Mouse (Mus musculus): ENCODE data around the gene Ttc36.
A peak's percentile ranks its signal among the peaks of the same experiment; 100 is the strongest.

Ttc36 gene

GRCm38 (mm10) chr9:44802808-44803450 is at the start of gene Ttc36:
Ttc36 (minus strand) TSS chr9:44803072.
- no peak for DNase-seq (ENCODE audit: extremely low spot score)

GRCm38 (mm10) chr9:44847446-44847845 is 44.6 kb upstream of the Ttc36 start:
- no peak for DNase-seq (ENCODE audit: extremely low spot score)

- no peak for DNase-seq (ENCODE audit: extremely low spot score)
These were observed 38.4 kb upstream of the Ttc36 start for GRCm38 (mm10) chr9:44841241-44841640.

GRCm38 (mm10) chr9:44836439-44836838 is 33.6 kb upstream of the Ttc36 start:
- peak; percentile 70 for DNase-seq (ENCODE audit: extremely low spot score)

GRCm38 (mm10) chr9:44832356-44832755 is 29.5 kb upstream of the Ttc36 start:
- no peak for DNase-seq (ENCODE audit: extremely low spot score)

- DNase-seq (ENCODE audit: extremely low spot score): no peak
These were observed 27.6 kb upstream of the Ttc36 start for GRCm38 (mm10) chr9:44830506-44830905.

GRCm38 (mm10) chr9:44828944-44829343 is 26.1 kb upstream of the Ttc36 start:
- no peak for DNase-seq (ENCODE audit: extremely low spot score)

GRCm38 (mm10) chr9:44826660-44827059 is 23.8 kb upstream of the Ttc36 start:
- DNase-seq (ENCODE audit: extremely low spot score): no peak

GRCm38 (mm10) chr9:44819920-44820827 is 17.3 kb upstream of the Ttc36 start:
- DNase-seq (ENCODE audit: extremely low spot score): no peak

GRCm38 (mm10) chr9:44817522-44817921 is 14.7 kb upstream of the Ttc36 start:
- DNase-seq (ENCODE audit: extremely low spot score): no peak

GRCm38 (mm10) chr9:44814179-44814578 is 11.3 kb upstream of the Ttc36 start:
- no peak for DNase-seq (ENCODE audit: extremely low spot score)

- DNase-seq (ENCODE audit: extremely low spot score): no peak
These were observed 7.4 kb upstream of the Ttc36 start for GRCm38 (mm10) chr9:44810316-44810715.

GRCm38 (mm10) chr9:44807778-44808177 is 4.9 kb upstream of the Ttc36 start:
- no peak for DNase-seq (ENCODE audit: extremely low spot score)

GRCm38 (mm10) chr9:44807141-44807540 is 4.3 kb upstream of the Ttc36 start:
- DNase-seq (ENCODE audit: extremely low spot score): no peak

- no peak for DNase-seq (ENCODE audit: extremely low spot score)
These were observed 2.7 kb upstream of the Ttc36 start for GRCm38 (mm10) chr9:44805536-44805935.

- no peak for DNase-seq (ENCODE audit: extremely low spot score)
These were observed 1.8 kb upstream of the Ttc36 start for GRCm38 (mm10) chr9:44804678-44805077.

- DNase-seq (ENCODE audit: extremely low spot score): no peak
These were observed 1.2 kb downstream of the Ttc36 start for GRCm38 (mm10) chr9:44801669-44802068.

- no peak for DNase-seq (ENCODE audit: extremely low spot score)
These were observed 2.9 kb downstream of the Ttc36 start for GRCm38 (mm10) chr9:44799958-44800324.

- peak; percentile 86 for DNase-seq (ENCODE audit: extremely low spot score)
These were observed 3.5 kb downstream of the Ttc36 start, which contains the start of gene Tmem25 for GRCm38 (mm10) chr9:44799102-44799957. Tmem25 (minus strand) TSS chr9:44799307.

- DNase-seq (ENCODE audit: extremely low spot score): no peak
These were observed 4.6 kb downstream of the Ttc36 start for GRCm38 (mm10) chr9:44798298-44798697.

- DNase-seq (ENCODE audit: extremely low spot score): no peak
These were observed 10.0 kb downstream of the Ttc36 start for GRCm38 (mm10) chr9:44792842-44793241.

Measured in embryo, embryonic 9.5 days (tissue).